Mouse (Mus musculus): ENCODE results near the gene Kdsr.
A peak's percentile ranks its signal among the peaks of the same experiment; 100 is the strongest.

Kdsr gene

DNA sequence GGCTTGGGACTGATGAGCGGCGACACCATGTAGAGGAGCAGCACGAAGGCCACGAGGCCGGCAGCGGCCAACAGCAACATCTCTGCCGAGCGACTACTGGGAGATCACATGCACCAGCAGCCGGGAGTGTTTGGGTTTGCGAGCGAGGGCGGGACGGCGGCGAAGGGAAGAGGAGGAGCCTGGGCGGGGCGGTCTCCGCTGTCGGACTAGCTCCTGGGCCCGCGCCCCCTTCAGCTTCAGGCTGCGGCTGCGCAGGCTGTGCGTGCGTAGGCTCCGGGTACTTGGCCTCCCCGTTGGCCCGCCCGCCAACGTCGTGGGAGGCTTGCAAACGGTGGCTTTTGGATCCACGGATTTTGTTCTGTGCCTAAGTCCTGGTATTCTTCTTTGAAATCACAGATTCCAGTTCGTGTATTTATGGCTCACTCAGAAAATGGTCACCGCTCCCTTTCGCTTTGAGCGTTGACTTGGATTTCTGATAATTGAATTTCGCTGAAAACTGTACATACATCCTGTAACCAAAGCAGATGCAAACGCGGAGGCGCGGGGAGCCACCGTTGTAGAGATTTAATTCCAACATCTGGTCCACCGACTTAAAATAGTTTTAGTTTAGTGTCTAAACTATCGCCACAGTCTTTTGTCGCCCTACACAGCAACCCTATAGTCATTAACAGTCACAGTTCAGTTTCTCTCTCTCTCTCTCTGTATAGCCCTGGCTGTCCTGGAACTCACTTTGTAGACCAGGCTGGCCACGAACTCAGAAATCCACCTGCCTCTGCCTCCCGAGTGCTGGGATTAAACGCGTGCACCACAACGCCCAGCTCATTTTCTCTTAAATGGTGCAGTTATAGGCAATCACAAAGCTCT lies at the start of gene Kdsr:
Gene Kdsr, minus strand, starts transcription at position 156 of the 864 bp plus-strand sequence.
- peak; percentile 98 for DNase-seq

- no peak for DNase-seq
These were observed 40.4 kb upstream of the Kdsr start for GRCm38 (mm10) chr1:106799931-106800330.

DNA sequence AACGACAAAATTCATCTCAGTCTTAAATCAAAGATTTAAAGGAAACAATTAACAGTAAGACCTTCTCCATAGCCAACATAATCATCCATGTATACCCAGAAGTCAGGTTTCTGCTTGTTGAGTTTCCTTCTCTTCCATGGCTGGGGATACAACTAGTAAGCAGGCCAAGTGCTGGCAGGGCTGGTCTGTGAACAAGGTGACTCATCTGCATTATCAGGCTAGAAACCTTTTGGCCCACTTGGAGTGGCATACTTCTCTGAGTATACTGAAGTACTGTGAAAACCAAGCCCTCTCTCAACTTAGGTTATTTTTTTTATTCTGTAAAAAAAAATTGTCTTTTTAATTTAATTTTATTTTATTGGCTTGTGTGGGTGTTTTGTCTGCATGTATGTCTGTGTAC lies 39.9 kb upstream of the Kdsr start:
- no peak for DNase-seq

DNA sequence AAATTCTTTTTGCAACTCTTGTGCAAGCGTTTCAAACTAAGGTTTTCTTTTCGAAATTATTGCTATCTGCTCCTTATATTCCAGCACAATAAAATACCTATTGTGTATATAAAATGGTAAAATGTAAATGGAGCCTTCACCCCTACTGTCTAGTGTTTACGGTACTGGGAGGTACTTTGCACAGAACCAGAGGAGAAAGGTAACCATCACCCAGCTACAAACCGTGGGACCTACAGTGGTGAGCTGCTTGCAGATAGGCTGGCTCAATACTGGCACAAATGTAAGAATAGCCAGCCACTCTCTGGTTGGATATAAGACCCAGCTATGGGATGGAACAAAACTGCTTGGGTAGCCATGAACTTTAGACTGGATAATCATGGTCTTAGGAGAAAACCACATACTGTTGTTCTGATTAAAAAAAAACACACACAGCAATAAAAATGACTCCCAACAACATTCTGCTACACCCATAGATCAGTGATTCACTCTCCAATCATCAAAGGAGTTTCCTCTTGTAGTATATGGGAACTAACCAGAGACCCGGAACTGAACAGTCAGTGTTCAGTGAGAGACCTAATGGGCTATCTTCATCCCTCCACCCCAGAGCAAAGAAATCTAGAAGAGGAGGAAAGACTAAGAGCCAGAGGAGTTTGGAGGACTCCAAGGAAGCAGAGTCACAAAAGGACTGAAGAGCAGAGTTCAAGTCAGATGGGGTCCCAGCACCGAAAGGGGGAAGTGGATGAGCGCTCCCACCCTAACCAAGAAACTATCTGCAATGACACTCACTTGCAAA lies 37.7 kb upstream of the Kdsr start:
- no peak for DNase-seq

GRCm38 (mm10) chr1:106796542-106796924 lies 37.0 kb upstream of the Kdsr start, which contains the start of gene Vps4b:
Vps4b (minus strand) TSS chr1:106796728.
- DNase-seq, result peak; percentile 95

DNA sequence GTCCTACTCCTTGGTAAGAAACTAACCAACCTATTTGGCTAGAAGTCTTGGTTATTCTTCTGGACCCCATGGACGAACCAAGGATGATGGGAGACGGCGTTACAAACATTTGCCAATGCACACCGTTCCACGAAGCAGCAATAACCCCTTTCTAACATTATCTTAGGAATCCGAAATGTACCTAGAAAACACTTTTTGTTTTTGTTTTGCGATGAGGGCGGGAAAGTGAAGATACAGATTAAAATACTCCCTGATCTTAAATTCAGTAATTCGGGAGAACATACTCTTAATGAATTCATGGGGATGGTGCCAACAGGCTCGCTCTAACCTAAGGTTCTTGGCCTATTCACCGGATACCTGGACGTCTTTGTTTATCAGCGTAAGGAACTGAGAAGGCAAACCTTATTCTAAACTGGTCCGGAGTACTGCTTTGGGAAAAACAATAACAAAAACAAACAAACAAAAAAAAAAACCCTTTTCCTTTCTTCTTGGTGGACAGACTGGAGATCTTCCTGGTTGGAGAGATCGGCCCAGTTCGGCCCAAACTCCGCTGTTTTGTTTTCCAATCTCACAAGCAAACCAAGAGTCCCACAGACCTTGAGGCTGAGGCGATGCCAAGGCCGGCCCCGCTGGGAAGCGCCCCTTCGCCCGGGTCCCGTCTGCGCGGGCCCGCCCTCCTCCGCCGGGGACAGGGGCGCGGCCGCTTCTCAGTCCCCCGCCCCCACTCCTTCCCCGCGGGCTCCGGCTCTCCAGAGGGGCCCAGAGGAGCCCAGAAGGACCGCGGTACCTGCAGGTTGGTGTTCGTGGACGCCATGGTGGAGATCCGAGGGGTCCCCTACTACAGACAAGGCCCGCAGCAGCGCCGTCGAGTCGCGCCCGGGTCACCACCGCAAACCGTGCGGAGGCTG lies 36.4 kb upstream of the Kdsr start:
- DNase-seq, result peak; percentile 76

DNA sequence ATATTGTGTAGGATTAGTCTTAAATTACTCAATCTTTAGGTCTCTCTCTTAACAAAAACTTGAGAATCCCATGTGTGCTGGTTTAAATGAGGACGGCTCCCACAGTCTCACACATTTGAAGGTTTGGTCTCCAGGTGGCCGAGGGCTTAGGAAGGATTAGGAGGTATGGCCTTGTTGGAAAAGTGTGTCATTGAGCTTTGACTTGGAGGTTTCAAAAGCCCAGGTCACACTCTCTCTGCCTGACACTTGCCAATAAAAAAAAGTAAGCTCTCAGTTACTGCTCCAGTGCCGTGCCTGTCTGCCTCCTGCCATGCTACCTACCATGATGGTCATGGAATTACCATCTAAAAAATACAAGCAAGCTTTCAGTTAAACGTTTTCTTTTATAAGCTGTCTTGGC lies 15.4 kb upstream of the Kdsr start:
- no peak for DNase-seq

- peak; percentile 13 for DNase-seq
These were observed 14.6 kb upstream of the Kdsr start for GRCm38 (mm10) chr1:106774092-106774491.

DNA sequence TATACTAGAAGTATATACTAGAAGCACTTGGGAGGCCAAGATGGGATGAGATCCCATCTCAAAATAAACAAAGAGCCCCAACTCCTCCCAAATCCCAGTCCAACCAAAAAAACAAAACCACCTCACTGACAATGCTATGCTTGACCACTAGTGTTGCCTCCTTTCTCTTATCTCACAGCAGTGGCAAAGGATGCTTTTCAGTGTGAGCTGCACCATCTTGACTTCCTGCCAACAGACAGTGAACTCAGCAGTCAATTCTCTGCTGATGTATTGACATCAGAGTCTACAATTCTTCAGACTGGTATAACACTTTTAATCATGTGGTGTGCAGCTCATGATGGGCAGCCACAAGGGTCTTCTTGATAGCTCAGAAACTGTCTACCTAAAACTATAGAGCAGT lies 9.2 kb upstream of the Kdsr start:
- no peak for DNase-seq

- no peak for DNase-seq
These were observed 6.2 kb upstream of the Kdsr start for GRCm38 (mm10) chr1:106765771-106766170.

DNA sequence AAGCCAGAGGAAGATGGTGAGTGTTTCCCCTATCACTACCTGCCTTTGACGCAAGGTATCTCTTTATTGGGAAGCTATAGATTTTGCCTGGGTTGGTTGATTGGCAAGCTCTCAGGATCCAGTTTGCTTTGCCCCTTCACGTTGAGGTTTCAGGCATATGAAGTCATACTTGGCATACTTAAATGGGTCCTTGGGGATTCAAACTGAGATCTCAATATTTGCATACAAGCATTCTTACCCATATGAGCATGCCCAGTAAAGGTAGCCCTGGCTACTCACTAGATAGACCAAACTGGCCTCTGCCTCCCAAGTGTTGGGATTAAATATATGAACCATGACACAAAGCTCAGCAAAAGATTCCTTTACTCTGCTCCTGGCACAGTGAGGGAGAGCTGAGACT lies 5.3 kb upstream of the Kdsr start:
- DNase-seq, result no peak

- no peak for DNase-seq
These were observed 4.8 kb upstream of the Kdsr start for GRCm38 (mm10) chr1:106764281-106764680.

DNA sequence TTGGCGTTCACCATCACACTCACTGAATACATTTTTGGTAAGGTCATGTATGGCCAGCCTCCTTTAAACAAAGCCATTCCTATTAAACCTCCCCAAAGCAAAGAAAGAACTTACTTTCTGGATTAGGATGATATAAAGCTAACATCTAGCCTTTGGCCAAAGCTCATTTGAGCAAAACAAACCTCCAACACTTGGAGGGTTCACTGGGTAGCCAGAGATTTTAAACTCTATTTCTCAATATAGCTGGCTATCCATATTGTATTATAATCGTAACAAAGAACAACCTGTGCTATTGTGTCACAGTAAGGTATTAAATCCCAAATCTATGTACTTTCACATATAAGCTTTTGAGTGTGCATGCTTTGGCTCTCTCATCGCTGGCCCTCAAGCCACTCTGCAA lies 1.2 kb upstream of the Kdsr start:
- DNase-seq, result no peak

- DNase-seq, result peak; percentile 62
These were observed 574 bp downstream of the Kdsr start for GRCm38 (mm10) chr1:106758734-106759571.

GRCm38 (mm10) chr1:106756633-106757032 lies 2.9 kb downstream of the Kdsr start:
- DNase-seq, result no peak

- no peak for DNase-seq
These were observed 7.5 kb downstream of the Kdsr start for GRCm38 (mm10) chr1:106752013-106752412.

DNA sequence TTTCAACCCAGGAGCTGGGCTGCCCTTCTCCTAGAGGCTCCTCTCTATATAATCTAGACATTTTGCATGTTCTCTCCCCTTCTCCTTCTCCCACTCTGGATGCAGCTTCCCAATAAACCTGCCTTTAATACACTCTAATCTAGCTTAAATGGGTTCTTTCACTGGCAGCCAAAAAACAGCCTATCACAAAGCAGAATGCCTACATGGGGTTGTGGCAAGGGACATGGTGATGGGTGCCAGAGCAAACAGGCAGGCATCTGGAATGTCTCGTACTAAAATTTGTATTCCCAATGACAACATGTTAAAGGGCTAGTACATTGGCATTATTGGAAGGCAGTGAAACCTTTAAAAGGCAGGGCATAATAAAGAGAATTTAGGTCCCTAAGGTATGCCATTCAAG lies 8.9 kb downstream of the Kdsr start:
- DNase-seq, result no peak

DNA sequence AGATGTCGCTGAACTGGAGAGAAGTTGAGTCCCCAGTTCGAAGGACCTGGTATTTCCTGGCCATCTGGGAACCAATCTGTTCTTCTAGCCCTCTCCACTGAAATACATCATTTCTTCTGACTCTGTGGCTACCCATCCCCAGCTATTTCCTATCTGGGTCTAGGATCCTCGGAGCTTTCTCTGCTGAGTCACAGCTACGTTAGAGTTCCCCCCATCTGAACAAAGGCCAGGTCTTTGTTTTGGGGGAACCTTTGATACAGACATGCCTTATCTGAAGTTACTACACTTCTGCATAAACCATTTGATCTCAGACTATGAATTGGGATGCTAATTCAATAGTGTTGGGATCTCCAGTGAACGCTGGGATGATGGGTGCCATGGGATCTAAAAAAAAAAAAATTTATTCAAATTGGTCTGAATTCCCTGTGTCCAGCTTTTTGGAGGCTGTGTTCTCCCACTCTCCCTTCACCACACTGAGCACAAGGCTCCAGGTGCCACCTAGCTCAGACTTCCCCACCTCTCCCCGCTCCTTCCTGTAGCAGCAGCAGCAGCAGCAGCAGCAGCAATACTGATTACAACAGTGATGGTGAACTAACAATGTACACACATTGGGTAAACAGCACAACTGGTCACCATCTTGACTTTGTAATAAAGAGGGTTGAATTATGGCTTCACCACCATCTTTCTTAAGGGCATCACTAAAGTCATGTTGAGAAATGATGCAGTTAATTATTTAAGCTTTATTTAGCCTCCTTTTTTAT lies 10.8 kb downstream of the Kdsr start:
- no peak for DNase-seq

DNA sequence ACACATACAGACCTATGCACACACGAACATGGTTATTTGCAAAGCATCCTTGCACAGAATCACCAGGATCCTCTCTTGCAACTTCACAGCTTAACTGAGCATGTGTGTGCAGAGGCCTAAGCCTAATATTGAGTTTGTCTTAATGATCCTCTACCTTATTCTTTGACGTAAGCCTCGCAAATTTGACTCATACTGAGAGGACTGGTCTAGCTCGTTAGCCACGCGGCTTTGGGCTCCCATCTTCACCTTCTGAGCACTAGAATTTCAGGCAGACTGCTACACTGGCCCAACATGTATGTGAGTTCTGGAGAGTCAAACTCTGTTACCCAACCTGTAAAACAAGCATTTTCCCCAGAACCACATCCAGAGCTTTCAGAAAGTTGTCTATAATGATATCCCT lies 16.5 kb downstream of the Kdsr start:
- no peak for DNase-seq

DNA sequence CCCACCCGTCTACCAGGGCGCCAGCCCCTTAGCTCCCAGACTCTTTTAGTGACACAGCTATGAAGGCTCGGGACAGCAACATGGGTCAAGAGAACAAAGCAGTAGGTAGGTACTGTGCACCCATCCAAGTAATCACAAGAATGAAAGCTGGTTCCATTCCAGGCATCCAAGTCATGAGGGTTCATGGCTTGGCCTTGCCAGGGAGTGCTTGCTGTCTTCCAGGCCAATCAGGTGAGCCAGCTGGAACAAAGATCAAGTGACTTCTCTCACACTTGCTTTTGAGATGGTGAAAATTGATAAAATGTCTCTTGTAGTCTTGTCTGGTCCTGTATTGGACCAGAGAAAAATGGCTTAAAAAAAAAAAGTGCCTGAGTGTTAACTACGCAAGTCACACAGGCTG lies 18.8 kb downstream of the Kdsr start:
- DNase-seq, result no peak

DNA sequence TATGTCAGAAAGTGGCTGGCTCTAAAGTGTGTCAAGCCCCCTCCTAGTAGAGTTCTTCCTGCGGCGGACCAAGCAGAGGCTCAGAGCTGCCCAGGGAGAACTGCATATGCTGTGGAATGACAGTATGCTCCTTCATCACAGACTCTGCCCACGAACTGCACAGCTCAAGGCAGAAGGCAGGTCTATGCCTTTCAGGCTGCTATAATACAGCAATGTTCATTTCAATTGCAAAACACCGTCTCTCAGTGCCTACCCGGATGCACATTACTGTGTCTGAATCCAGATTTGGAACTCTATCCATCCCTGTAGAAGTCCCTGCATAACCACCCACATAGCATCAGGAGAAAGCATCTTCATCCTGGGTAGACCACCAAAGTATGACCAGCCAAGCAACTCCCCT lies 19.7 kb downstream of the Kdsr start:
- DNase-seq, result no peak

All from kidney, postnatal 10 days (tissue).